Mouse (Mus musculus) MEL (cell line): ENCODE data around the gene Fam81b.

Experiments used
- CHD2 ChIP-seq: IDR thresholded peaks from 2 replicates; pipeline ENCODE4 v1.6.1; 2011; ENCODE audit warnings: low read length, improper control_type of control experiment
- CTCF ChIP-seq, 3 experiments: IDR thresholded peaks in 2 of 3; conservative IDR thresholded peaks in 1 of 3; 2 replicates each; pipeline ENCODE4 v1.5.1; 2011 to 2012; ENCODE audit warnings: low read length in 3 of 3, low read depth in 2 of 3, mild to moderate bottlenecking in 2 of 3, improper control_type of control experiment in 1 of 3, inconsistent platforms in 1 of 3, mixed read lengths in 1 of 3, moderate library complexity in 1 of 3; ENCODE audit not compliant: control insufficient read depth in 1 of 3, insufficient read depth in 1 of 3, poor library complexity in 1 of 3, severe bottlenecking in 1 of 3
- POLR2A ChIP-seq, 2 experiments: IDR thresholded peaks; 2 replicates each; pipeline ENCODE4 v1.6.1; 2011 to 2012; ENCODE audit warnings: low read length in 2 of 2, mild to moderate bottlenecking in 2 of 2, control low read depth in 1 of 2, improper control_type of control experiment in 1 of 2, low read depth in 1 of 2, moderate library complexity in 1 of 2; ENCODE audit not compliant: control insufficient read depth in 1 of 2, insufficient read depth in 1 of 2, poor library complexity in 1 of 2
- TCF12 ChIP-seq: IDR thresholded peaks from 2 replicates; pipeline ENCODE4 v1.6.1; 2014; ENCODE audit warnings: low read depth, mild to moderate bottlenecking, inconsistent platforms, low read length, improper control_type of control experiment, moderate library complexity
- USF1 ChIP-seq: IDR thresholded peaks from 2 replicates; pipeline ENCODE4 v1.6.1; 2014; ENCODE audit warnings: low read depth, mild to moderate bottlenecking, inconsistent platforms, low read length, improper control_type of control experiment, moderate library complexity
- ZKSCAN1 ChIP-seq: IDR thresholded peaks from 2 replicates; pipeline ENCODE4 v1.6.1; 2012; ENCODE audit warnings: low read depth, mild to moderate bottlenecking, inconsistent platforms, low read length, improper control_type of control experiment, moderate library complexity

DNA sequence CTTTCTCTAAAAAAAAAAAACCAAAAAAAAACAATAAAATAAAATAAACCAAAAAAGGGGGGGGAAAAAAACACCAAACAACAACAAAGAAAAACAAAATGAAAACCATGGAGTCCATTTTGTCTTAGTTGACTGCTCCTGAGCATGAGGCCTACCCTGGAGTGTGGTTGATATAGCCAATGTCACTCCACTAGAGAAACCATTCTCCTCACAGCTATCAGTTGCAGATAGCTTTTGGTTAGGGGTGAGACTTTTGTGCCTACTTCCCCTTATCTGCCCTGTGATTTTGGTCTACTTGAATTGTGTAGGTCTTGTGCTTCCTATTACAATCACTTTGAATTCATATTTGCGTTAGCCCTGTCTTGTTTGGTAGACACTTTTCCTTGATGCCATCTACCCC is 147.4 kb downstream of the Fam81b start:
- TF ChIP-seq USF1 (no peak), CTCF (IDR thresholded peaks at IDR 0.05 in 2 of 3, conservative IDR thresholded peaks at IDR 0.05 in 1 of 3; ENCODE audit: control insufficient read depth in 1 of 3, insufficient read depth in 1 of 3, low read depth in 2 of 3, low read length in 3 of 3, poor library complexity in 1 of 3, severe bottlenecking in 1 of 3) (no peak), POLR2A (IDR thresholded peaks at IDR 0.05; ENCODE audit: control insufficient read depth in 1 of 2, insufficient read depth in 1 of 2, low read depth in 1 of 2, low read length in 2 of 2, poor library complexity in 1 of 2) (no peak), CHD2 (no peak), TCF12 (no peak), ZKSCAN1 (no peak)
